Mouse (Mus musculus) bone marrow macrophage, adult 2 months (primary cell): ENCODE results near the gene Ttll3. TPM values are rescaled to one million over a fixed set of nuclear protein-coding genes. Genes with fewer than 3 reads are reported as not detected.

ENCODE experiments used
- H3K27ac ChIP-seq: 2 replicates; pipeline ENCODE4 v1.5.1; 2012; ENCODE audit warnings: low read depth, low read length; ENCODE audit not compliant: insufficient read depth
- H3K4me1 ChIP-seq: 2 replicates; pipeline ENCODE4 v1.6.1; 2012; ENCODE audit warnings: low read length; ENCODE audit not compliant: control insufficient read depth, insufficient read depth
- H3K4me3 ChIP-seq: 2 replicates; pipeline ENCODE4 v1.5.1; 2012; ENCODE audit warnings: mild to moderate bottlenecking, low read length, moderate library complexity; ENCODE audit not compliant: insufficient read depth
- CTCF ChIP-seq: IDR thresholded peaks from 2 replicates; pipeline ENCODE4 v1.5.1; 2012; ENCODE audit warnings: low read depth, mild to moderate bottlenecking, low read length, moderate library complexity
- POLR2A ChIP-seq: IDR thresholded peaks from 2 replicates; pipeline ENCODE4 v1.6.1; 2012; ENCODE audit warnings: mild to moderate bottlenecking, low read depth, low read length, borderline replicate concordance
- polyA plus RNA-seq: library from polyadenylated mRNA; stranded (reverse); fragments of >200 nt; gene quantifications from 2 replicates; pipeline ENCODE4 v1.2.4, GENCODE M21; 2012; ENCODE audit not compliant: missing spikeins, insufficient read depth, insufficient read length

Gene Ttll3
- polyA plus RNA-seq, 1 experiment: 12.5 TPM

- Histone ChIP-seq H3K27ac (no peak overlapping the region), H3K4me3 (no peak overlapping the region), H3K4me1 (peaks cover 13% of the 10 kb centered on the region)
- TF ChIP-seq CTCF: no peak
- no peak for TF ChIP-seq POLR2A
Measured at GRCm38 (mm10) chr6:113353696-113354095, 35.4 kb upstream of the Ttll3 start.

DNA sequence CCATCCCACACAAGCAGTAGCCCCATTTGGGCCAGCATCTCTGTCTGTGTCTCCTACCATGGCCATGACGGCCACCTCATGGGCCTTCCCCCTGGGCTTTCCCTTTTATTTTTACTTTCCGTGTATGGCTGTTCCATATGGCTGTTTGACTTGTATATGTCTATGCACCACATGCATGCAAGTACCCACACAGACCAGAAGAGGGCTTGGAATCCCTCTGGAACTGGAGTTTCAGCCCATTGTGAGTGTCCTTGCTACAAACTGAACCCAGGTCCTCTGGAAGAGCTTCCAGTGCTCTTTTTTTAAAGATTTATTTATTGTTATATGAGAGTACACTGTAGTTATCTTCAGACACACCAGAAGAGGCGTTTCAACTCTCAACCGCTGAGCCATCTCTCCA lies 27.6 kb upstream of the Ttll3 start:
- no peak overlapping the region for H3K27ac ChIP-seq
- TF ChIP-seq POLR2A (no peak), CTCF (no peak)
- peaks cover 3% of the 10 kb centered on the region for H3K4me1 ChIP-seq
- no peak overlapping the region for H3K4me3 ChIP-seq

DNA sequence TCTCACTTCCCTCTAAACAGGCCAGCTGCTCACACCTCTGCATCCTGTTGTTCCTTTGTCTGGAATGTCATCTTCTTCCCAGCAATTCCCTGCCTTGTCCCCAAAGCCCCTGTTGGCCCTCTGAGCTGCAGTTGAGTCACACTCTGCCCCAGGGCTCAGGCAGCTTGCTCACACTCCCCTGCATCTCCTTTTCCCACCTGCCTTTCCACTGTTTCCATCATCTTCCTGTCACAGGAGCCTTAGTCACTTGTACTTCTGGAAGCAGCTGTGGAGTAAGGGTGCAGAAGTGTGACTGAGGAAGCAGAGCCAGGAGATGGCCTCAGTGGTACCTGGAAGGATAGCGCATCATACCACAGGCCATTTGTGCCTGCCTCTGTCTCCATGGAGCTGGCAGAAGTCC lies 26.8 kb upstream of the Ttll3 start:
- Histone ChIP-seq H3K27ac (no peak overlapping the region), H3K4me3 (no peak overlapping the region), H3K4me1 (peaks cover 3% of the 10 kb centered on the region)
- TF ChIP-seq POLR2A (no peak), CTCF (no peak)

- TF ChIP-seq POLR2A: no peak
- TF ChIP-seq CTCF: no peak
- no peak overlapping the region for H3K27ac ChIP-seq
- no peak overlapping the region for H3K4me3 ChIP-seq
- peaks cover 3% of the 10 kb centered on the region for H3K4me1 ChIP-seq
Measured at GRCm38 (mm10) chr6:113364518-113365135, 24.4 kb upstream of the Ttll3 start.

- no peak for TF ChIP-seq CTCF
- no peak for TF ChIP-seq POLR2A
- no peak overlapping the region for H3K4me3 ChIP-seq
- H3K4me1 ChIP-seq: peaks cover 3% of the 10 kb centered on the region
- H3K27ac ChIP-seq: no peak overlapping the region
Measured at GRCm38 (mm10) chr6:113366639-113367038, 22.4 kb upstream of the Ttll3 start.

GRCm38 (mm10) chr6:113367574-113367973 lies 21.5 kb upstream of the Ttll3 start:
- no peak overlapping the region for H3K4me3 ChIP-seq
- H3K4me1 ChIP-seq: peaks cover 3% of the 10 kb centered on the region
- no peak overlapping the region for H3K27ac ChIP-seq
- TF ChIP-seq CTCF (no peak), POLR2A (no peak)

- Histone ChIP-seq H3K27ac (no peak overlapping the region), H3K4me3 (no peak overlapping the region), H3K4me1 (peaks cover 3% of the 10 kb centered on the region)
- no peak for TF ChIP-seq CTCF
- TF ChIP-seq POLR2A: no peak
Measured at GRCm38 (mm10) chr6:113368124-113368523, 20.9 kb upstream of the Ttll3 start.

DNA sequence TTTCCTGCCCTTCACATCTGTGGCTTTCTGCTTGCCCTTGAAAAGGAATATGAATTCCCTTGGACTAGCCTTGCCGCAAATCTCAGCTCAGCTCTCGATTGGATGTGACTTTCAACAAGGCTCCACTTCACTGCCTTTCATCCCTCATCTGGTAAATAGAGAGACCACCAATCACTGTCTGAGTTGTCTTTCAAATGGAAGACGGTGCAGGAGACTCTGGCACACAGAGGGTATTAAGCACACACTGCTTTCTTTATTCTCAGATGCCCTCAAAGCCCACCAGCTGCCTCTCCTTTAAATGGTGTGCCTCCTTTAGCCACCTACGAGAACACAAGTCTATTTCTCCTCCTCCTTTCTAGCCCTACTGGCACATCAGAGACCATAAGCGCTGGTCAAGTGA lies 20.5 kb upstream of the Ttll3 start:
- TF ChIP-seq POLR2A (no peak), CTCF (no peak)
- Histone ChIP-seq H3K27ac (no peak overlapping the region), H3K4me3 (no peak overlapping the region), H3K4me1 (peaks cover 3% of the 10 kb centered on the region)

- Histone ChIP-seq H3K27ac (no peak overlapping the region), H3K4me3 (no peak overlapping the region), H3K4me1 (no peaks in the 10 kb centered on the region)
- TF ChIP-seq CTCF: no peak
- no peak for TF ChIP-seq POLR2A
Measured at GRCm38 (mm10) chr6:113370194-113370929, 18.7 kb upstream of the Ttll3 start.

GRCm38 (mm10) chr6:113373491-113373890 lies 15.6 kb upstream of the Ttll3 start:
- no peak overlapping the region for H3K4me3 ChIP-seq
- H3K27ac ChIP-seq: no peak overlapping the region
- TF ChIP-seq POLR2A (no peak), CTCF (no peak)
- peaks cover 4% of the 10 kb centered on the region for H3K4me1 ChIP-seq
